21 mouse cellular contexts compared by ENCODE assay signal in the genomic region with DNA sequence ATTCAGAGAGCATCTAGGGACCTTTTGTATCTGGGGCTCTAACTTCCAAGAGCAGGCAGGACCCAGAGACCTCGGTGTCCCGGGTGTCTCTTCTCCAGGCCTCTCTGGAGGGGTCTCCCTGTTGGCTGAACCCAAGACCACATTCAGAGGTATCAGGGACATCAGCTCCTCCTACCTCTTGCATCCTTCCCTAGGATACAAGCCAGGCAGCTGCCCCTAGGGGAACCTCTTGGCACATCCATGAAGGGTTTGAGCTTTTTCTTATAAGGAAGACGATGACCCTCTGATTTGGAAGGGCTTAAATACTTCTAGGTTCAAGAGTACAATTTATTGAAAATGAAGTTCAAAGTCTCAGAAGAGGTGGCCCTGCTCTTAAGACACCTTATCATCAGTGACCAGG. TPM values are rescaled to one million over a fixed set of nuclear protein-coding genes. Genes with fewer than 3 reads are reported as not detected.
DNase-seq lines count a peak whose midpoint lies in the region; ATAC-seq and TF ChIP-seq lines count a peak whose summit lies in the region.
"Had no signal": no experiment of that assay in that cellular context is flagged by ENCODE, and none has a peak within 500 bp of the region (broad histone marks: within the 10 kb centered on the region; RNA-seq: fewer than 3 reads in every experiment).

No protein-coding gene starts in this region.

- H3K4me3 ChIP-seq in liver, embryonic 15.5 days (replicated peaks), result no peak overlapping the region
- no peak overlapping the region for H3K4me3 ChIP-seq in lung, adult 2 months (replicated peaks; ENCODE audit: extremely low read depth, low read depth, low read length)
- H3K4me3 ChIP-seq: embryonic facial prominence, embryonic 10.5 days; embryonic facial prominence, embryonic 12.5 days; forebrain, embryonic 13.5 days; forebrain, embryonic 15.5 days had no signal

- TF ChIP-seq CTCF in lung, adult 2 months (IDR thresholded peaks at IDR 0.05; ENCODE audit: insufficient read depth, low read length), result no peak

- DNase-seq in adrenal gland, postnatal 14 days, result peak; percentile 62
- no peak for DNase-seq in adrenal gland, postnatal 4 days (ENCODE audit: low spot score in 2 of 2)
- DNase-seq in liver, result no peak
- DNase-seq in NIH3T3 (ENCODE audit: low read depth), result peak; percentile 48
- DNase-seq in lung, adult 2 months, result no peak
- DNase-seq: adrenal gland, adult 8-10 months; cerebellum, adult 11-12 months; cerebellum, adult 2 months; cerebellum, adult 9-10 months; cerebellum, postnatal 10 days; cerebellum, postnatal 25 days; forebrain, postnatal 0 days had no signal

- no peak for TF ChIP-seq POLR2A in lung, adult 2 months (IDR thresholded peaks at IDR 0.05; ENCODE audit: borderline replicate concordance, extremely low read depth, low read depth, low read length)

- no peaks in the 10 kb centered on the region for H3K27me3 ChIP-seq in liver, embryonic 15.5 days
- H3K27me3 ChIP-seq: embryonic facial prominence, embryonic 12.5 days; forebrain, embryonic 13.5 days; forebrain, embryonic 15.5 days; Patski had no signal

- H3K4me1 ChIP-seq in liver, embryonic 15.5 days (replicated peaks), result peaks cover 10% of the 10 kb centered on the region; the same call in 1 of the 2 replicates
- no peaks in the 10 kb centered on the region for H3K4me1 ChIP-seq in lung, adult 2 months (ENCODE audit: control insufficient read depth, insufficient read depth, low read length)
- H3K4me1 ChIP-seq: forebrain, embryonic 13.5 days; forebrain, embryonic 15.5 days had no signal

- no peak for ATAC-seq in liver, embryonic 15.5 days (ENCODE audit: insufficient read depth)
- ATAC-seq: activated CD4-positive, CD25-positive, alpha-beta regulatory T cell, adult 4 months; forebrain, embryonic 13.5 days; forebrain, embryonic 15.5 days; Patski had no signal

- WGBS in liver, embryonic 15.5 days (ENCODE audit: insufficient replicate concordance), result 42% methylated on average over 3 of the region's 3 CpGs
- WGBS in lung, adult 2 months, result 59% methylated on average over 3 of the region's 3 CpGs

- peak overlapping the region; percentile 61; the same call in 1 of the 2 replicates for H3K27ac ChIP-seq in liver, embryonic 15.5 days (replicated peaks)
- H3K27ac ChIP-seq: embryonic facial prominence, embryonic 10.5 days; embryonic facial prominence, embryonic 12.5 days; forebrain, embryonic 13.5 days; forebrain, embryonic 15.5 days had no signal

- no peaks in the 10 kb centered on the region for H3K36me3 ChIP-seq in liver, embryonic 15.5 days (replicated peaks)
- H3K36me3 ChIP-seq: embryonic facial prominence, embryonic 10.5 days; embryonic facial prominence, embryonic 12.5 days; forebrain, embryonic 15.5 days had no signal

- H3K4me2 ChIP-seq in liver, embryonic 15.5 days, result no peak overlapping the region
- H3K4me2 ChIP-seq: embryonic facial prominence, embryonic 12.5 days; forebrain, embryonic 13.5 days; forebrain, embryonic 15.5 days had no signal

- H3K9me3 ChIP-seq in liver, embryonic 15.5 days (replicated peaks), result no peaks in the 10 kb centered on the region
- H3K9me3 ChIP-seq: embryonic facial prominence, embryonic 10.5 days; embryonic facial prominence, embryonic 12.5 days; forebrain, embryonic 13.5 days; forebrain, embryonic 15.5 days had no signal

- H3K9ac ChIP-seq in liver, embryonic 15.5 days, result no peak overlapping the region
- H3K9ac ChIP-seq: embryonic facial prominence, embryonic 12.5 days; forebrain, embryonic 13.5 days; forebrain, embryonic 15.5 days; forebrain, postnatal 0 days had no signal

RNA-seq across cellular contexts. Expression of gene Dio3, which starts 57.2 kb away (rescaled TPM):
- total RNA-seq in adrenal gland, postnatal 14 days (2021), result 1.1 TPM in 2 replicates
- total RNA-seq in adrenal gland, postnatal 4 days (2021), result 1 to 10 TPM in 1 of 2 experiments, under 1 TPM in 1; 0.76 to 1.6 TPM
- 0.07 and 0.15 TPM in 2 replicates for polyA plus RNA-seq in liver, embryonic 15.5 days (2015; fragmentation: Nextera tagmentation; extraction: Ambion mirVana)
- polyA plus RNA-seq in lung, adult 2 months (2012; rRNA removed), result 0.22 and 0.25 TPM in 2 replicates
- total RNA-seq: MEL had no signal
- polyA plus RNA-seq: activated CD4-positive, CD25-positive, alpha-beta regulatory T cell, adult 4 months; C2C12 had no signal

Comparison
In these comparisons a context has a peak if more than half of its experiments do, and no peak if none do; other contexts are left out.
1. DNase-seq: peak in adrenal gland, postnatal 14 days (single experiment) and NIH3T3 (single experiment); none in adrenal gland, postnatal 4 days (0 of 2), liver (single experiment) and lung, adult 2 months (single experiment).